Mouse (Mus musculus) intestine, embryonic 14.5 days (tissue): ENCODE measurements at regions not wholly inside any gene's neighbourhood (a gene's known extent, or its start where the extent isn't known, plus 50 kb on each side); places are given as distances from the start of the nearest gene placed in this dataset.

Experiments
- ATAC-seq: fragments of 200-750 bp; cut with Nextera tagmentation; replicated peaks from 2 replicates; pipeline ENCODE4 v1.8.0; 2017; ENCODE audit warnings: low read depth, moderate number of reproducible peaks, moderate TSS enrichment, moderate library complexity; ENCODE audit not compliant: low FRiP score, low TSS enrichment
- DNase-seq: peaks from one replicate; pipeline ENCODE4 v3.0.0-alpha.2; 2018; ENCODE audit warnings: low spot score
- H3K27ac ChIP-seq: fragments of 300-500 bp; sonication (generic); 2 replicates; pipeline ENCODE4 v1.5.1; 2014; ENCODE audit warnings: low read depth, mild to moderate bottlenecking, control low read depth
- H3K27me3 ChIP-seq: fragments of 300-500 bp; sonication (generic); replicated peaks from 2 replicates; pipeline ENCODE4 v1.6.1; 2014; ENCODE audit warnings: low read length, control low read depth; ENCODE audit not compliant: control insufficient read depth, insufficient read depth
- H3K36me3 ChIP-seq: fragments of 300-500 bp; sonication (generic); 2 replicates; pipeline ENCODE4 v1.6.1; 2014; ENCODE audit warnings: low read length, control low read depth; ENCODE audit not compliant: control insufficient read depth, insufficient read depth
- H3K4me1 ChIP-seq: fragments of 300-500 bp; sonication (generic); replicated peaks from 2 replicates; pipeline ENCODE4 v1.6.1; 2014; ENCODE audit warnings: low read length, control low read depth, mixed read lengths; ENCODE audit not compliant: control insufficient read depth, insufficient read depth
- H3K4me2 ChIP-seq: fragments of 300-500 bp; sonication (generic); 2 replicates; pipeline ENCODE4 v1.6.1; 2014; ENCODE audit warnings: low read length
- H3K4me3 ChIP-seq: fragments of 300-500 bp; sonication (generic); 2 replicates; pipeline ENCODE4 v1.5.1; 2014; ENCODE audit warnings: low read depth, low read length, control low read depth, mixed read lengths
- H3K9ac ChIP-seq: fragments of 300-500 bp; sonication (generic); 2 replicates; pipeline ENCODE4 v1.6.1; 2014; ENCODE audit warnings: mild to moderate bottlenecking, low read length
- H3K9me3 ChIP-seq: fragments of 300-500 bp; sonication (generic); 2 replicates; pipeline ENCODE4 v1.6.1; 2016; ENCODE audit warnings: low read length, control low read depth; ENCODE audit not compliant: control insufficient read depth
- WGBS: fragments of 180-500 bp; shearing (Covaris S2); extraction: QIAGEN DNeasy Blood & Tissue Kit; methylation state at CpG from one replicate; pipeline ENCODE4 v1.1.7; 2014; 5-methylcytosine and 5-hydroxymethylcytosine counted together

DNA sequence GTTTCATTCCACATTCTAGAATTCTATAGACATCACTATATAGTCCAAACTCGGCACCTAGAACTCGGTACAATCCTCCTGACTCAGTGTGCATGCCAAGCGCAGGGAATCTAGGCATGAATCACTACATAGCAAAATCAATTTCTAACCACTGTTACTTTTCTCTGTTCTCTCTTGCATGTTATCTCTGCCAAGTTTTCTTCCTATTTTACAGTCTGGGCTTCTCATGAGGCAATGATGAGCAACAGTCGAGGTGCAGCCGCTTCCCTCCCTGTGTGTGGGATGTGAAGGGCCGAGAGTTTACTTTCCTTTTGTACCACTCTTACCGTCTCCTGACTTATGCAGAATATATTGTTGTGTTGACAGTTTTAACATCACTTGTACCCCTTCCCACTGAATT is 204.4 kb upstream of the Klf12 start:
- H3K27me3 ChIP-seq = no peaks in the 10 kb centered on the region
- H3K4me2 ChIP-seq = no peak overlapping the region
- no peaks in the 10 kb centered on the region for H3K36me3 ChIP-seq
- WGBS = 81% methylated on average over 7 of the region's 7 CpGs
- ATAC-seq (no peak), DNase-seq (no peak)
- H3K9ac ChIP-seq = no peak overlapping the region
- H3K4me1 ChIP-seq = no peaks in the 10 kb centered on the region
- H3K9me3 ChIP-seq = no peaks in the 10 kb centered on the region
- no peak overlapping the region for H3K27ac ChIP-seq
- no peak overlapping the region for H3K4me3 ChIP-seq

DNA sequence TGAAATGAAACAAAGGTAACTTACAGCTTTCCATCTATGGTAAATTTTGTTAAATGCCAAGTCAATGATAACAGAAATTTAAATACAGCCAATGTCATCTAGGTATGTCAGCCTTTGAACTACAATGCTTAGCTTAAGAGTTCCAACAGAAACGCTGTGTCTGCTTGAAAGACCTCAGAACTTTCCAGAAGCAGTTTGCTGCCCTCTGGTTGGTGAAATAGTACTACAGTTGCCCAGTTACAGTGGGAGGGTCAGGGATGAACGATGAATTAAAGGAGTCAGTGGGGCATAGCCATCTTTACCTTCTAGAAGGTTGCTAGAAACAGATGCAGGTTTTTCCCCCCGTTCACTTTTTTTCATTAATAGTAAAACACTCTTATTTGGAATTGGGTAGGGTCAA is 201.0 kb upstream of the Klf12 start:
- Histone ChIP-seq H3K27ac (no peak overlapping the region), H3K4me1 (no peaks in the 10 kb centered on the region), H3K4me3 (no peak overlapping the region), H3K36me3 (no peaks in the 10 kb centered on the region), H3K9ac (no peak overlapping the region), H3K9me3 (no peaks in the 10 kb centered on the region), H3K27me3 (no peaks in the 10 kb centered on the region), H3K4me2 (no peak overlapping the region)
- no peak for ATAC-seq
- WGBS = 72% methylated on average over 3 of the region's 3 CpGs
- DNase-seq = no peak

DNA sequence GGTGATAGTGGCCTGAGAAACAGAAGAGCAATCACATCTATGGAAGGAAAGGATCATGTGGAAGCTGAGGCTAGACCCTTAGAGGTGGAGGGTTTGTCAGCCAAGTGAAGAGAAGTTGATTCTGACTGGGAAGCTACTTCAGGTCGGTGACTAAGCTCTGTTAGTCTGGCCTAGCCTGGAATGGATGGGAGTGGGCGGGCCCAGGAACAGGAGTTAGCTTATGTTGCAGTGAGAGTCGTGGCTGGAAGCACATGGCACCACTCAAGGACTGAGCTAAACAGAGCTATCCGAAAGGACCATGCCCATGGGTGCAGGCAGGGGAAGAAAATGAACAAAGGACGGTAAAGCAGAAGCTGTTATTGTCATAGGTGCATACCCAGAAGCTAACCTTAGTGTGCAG is 199.6 kb upstream of the Klf12 start:
- no peak overlapping the region for H3K27ac ChIP-seq
- H3K4me3 ChIP-seq = no peak overlapping the region
- no peak for DNase-seq
- 67% methylated on average over 5 of the region's 5 CpGs for WGBS
- no peaks in the 10 kb centered on the region for H3K4me1 ChIP-seq
- H3K4me2 ChIP-seq = no peak overlapping the region
- ATAC-seq = no peak
- no peaks in the 10 kb centered on the region for H3K27me3 ChIP-seq
- no peaks in the 10 kb centered on the region for H3K9me3 ChIP-seq
- H3K36me3 ChIP-seq = no peaks in the 10 kb centered on the region
- H3K9ac ChIP-seq = no peak overlapping the region

DNA sequence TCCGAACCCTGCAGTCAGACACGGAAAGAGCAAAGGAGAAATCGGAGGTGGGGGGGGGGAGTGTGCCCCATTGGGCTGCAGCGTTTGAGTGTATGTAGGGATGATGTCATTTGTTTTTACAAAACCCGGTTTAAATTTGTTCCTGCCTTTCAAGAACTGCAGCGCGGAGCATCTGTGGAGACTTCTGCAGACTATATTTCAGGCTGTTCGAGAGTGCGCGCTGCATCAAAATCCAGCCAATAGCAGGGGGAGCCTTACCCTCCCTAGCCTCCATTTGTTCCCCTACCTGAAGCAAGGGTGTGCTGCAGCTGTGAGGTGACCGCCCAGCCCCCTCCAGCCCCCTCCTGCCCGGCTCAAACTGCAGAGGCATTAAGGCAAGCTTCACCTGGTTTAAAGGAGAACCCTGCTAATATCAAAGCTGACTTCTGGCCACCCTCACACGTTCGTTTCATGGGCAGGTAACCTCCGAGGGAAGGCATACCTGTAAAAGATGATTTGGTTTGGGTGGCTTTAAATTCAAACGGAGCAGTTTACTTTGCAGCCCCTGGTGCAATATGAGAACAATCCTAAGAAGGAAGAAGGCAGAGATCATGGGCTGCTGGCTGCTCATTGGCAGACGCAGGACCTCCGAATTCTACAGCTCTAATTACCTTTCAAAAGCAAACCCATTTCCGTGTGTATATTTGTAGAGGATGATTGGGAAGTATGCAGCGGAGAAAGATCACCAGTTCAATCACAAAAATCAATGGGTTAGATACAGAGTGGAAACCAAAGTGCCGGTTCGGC is 193.3 kb upstream of the Klf12 start:
- Histone ChIP-seq H3K4me3 (peak overlapping the region; percentile 36), H3K27me3 (peaks cover 3% of the 10 kb centered on the region; the same call in 1 of the 2 replicates), H3K4me2 (peak overlapping the region; percentile 79), H3K9me3 (no peaks in the 10 kb centered on the region), H3K9ac (peak overlapping the region; percentile 11; the same call in 1 of the 2 replicates), H3K36me3 (no peaks in the 10 kb centered on the region), H3K27ac (no peak overlapping the region), H3K4me1 (0 out of 2 replicates have a peak, but pooled peaks cover 7% of the 10 kb centered on the region)
- DNase-seq (no peak), ATAC-seq (peak; percentile 74; the same call in 1 of the 2 replicates)
- 10% methylated on average over 22 of the region's 22 CpGs for WGBS

DNA sequence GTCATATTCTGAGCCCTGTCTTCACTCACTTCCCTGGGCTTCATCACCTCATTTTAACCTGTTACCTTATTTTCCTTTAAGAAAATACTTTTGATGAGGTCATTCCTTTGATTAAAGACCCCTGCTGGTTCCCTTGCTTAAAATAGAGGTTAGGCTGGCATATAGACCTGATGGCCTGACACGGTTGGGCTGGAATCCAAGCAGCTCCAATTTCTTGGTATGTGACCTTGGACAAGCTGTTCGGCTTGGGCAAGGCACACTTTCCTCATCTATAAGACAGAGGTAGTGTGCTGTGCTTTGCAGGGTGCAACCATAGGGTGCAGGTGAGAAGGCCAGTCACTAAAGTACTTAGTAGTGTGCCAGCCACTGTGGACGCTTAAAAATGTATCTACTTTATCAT is 183.8 kb upstream of the Klf12 start:
- H3K9ac ChIP-seq = no peak overlapping the region
- no peak overlapping the region for H3K27ac ChIP-seq
- no peaks in the 10 kb centered on the region for H3K36me3 ChIP-seq
- no peak overlapping the region for H3K4me3 ChIP-seq
- 83% methylated on average over 3 of the region's 3 CpGs for WGBS
- DNase-seq (no peak), ATAC-seq (no peak)
- H3K9me3 ChIP-seq = no peaks in the 10 kb centered on the region
- H3K4me1 ChIP-seq = no peaks in the 10 kb centered on the region
- H3K4me2 ChIP-seq = no peak overlapping the region
- H3K27me3 ChIP-seq = no peaks in the 10 kb centered on the region

DNA sequence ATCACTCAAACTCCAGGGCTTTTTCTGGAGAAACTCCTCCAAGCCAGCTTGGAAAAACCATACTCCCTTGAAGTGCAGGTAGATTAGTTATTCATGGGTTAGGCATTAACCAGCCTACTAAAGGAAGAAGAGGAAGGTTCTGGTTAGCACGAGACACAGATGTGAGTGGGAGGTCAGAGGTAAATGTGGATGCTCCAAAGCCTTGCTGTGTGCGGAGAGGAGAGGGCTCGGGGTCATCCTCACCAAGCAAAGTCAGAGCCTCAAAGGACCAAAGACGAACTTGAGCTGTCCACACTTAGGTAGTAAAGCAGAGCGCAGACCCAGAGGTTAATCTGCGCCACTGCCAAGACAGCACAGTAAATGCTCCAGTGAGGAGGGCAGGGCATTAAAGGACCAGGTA is 177.8 kb upstream of the Klf12 start:
- 75% methylated on average over 6 of the region's 6 CpGs for WGBS
- no peak overlapping the region for H3K9ac ChIP-seq
- no peaks in the 10 kb centered on the region for H3K27me3 ChIP-seq
- H3K4me1 ChIP-seq = peaks cover 15% of the 10 kb centered on the region
- H3K4me3 ChIP-seq = no peak overlapping the region
- DNase-seq (no peak), ATAC-seq (no peak)
- H3K36me3 ChIP-seq = no peaks in the 10 kb centered on the region
- no peaks in the 10 kb centered on the region for H3K9me3 ChIP-seq
- H3K27ac ChIP-seq = no peak overlapping the region
- H3K4me2 ChIP-seq = no peak overlapping the region

DNA sequence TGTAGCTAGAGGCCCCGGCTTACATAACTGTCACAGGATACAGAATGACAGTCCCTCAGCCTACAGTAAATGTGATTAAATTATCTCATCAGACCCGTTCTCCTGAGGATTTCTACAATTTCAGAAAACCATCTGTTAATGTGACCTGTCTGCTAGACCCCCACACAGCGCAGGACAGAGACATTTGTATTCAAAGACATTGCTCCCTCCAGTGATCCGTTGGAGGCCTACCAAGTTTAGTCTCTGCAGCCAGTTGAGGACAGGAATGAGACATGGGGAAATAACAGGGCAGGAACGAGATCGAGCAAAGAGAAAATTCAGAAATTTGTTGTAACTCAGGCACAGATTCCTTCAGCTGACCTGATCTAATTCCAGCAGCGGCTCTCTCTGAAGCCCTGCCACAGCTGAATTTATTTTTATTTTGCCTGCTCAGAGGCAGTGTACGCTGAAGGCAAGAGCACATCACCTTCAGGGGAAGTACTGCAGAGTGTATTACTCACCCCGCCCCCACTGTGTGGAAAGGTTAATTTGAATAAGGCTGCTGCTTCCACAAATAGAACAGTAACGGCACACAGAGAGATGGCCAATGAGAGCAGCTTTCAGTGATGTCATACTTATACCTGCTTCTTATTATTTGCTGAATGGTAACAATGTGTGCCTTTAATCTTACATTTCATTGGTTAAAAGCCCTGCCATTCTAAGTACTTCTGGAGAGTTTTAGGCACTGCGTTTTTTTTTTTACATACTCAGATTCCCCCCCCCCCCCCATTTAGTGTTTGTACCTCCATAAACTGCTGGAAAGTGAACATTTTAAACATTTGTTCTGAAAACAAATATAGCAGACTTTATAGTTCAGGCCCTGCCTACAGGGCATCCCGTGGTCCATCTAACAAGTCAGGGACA is 176.9 kb upstream of the Klf12 start:
- no peak overlapping the region for H3K4me2 ChIP-seq
- 45% methylated on average over 12 of the region's 12 CpGs for WGBS
- H3K36me3 ChIP-seq = no peaks in the 10 kb centered on the region
- no peak overlapping the region for H3K4me3 ChIP-seq
- H3K27ac ChIP-seq = no peak overlapping the region
- peaks cover 15% of the 10 kb centered on the region for H3K4me1 ChIP-seq
- ATAC-seq (0 out of 2 replicates have a peak, but pooled peaks have one; percentile 50), DNase-seq (no peak)
- no peak overlapping the region for H3K9ac ChIP-seq
- H3K27me3 ChIP-seq = no peaks in the 10 kb centered on the region
- H3K9me3 ChIP-seq = no peaks in the 10 kb centered on the region

DNA sequence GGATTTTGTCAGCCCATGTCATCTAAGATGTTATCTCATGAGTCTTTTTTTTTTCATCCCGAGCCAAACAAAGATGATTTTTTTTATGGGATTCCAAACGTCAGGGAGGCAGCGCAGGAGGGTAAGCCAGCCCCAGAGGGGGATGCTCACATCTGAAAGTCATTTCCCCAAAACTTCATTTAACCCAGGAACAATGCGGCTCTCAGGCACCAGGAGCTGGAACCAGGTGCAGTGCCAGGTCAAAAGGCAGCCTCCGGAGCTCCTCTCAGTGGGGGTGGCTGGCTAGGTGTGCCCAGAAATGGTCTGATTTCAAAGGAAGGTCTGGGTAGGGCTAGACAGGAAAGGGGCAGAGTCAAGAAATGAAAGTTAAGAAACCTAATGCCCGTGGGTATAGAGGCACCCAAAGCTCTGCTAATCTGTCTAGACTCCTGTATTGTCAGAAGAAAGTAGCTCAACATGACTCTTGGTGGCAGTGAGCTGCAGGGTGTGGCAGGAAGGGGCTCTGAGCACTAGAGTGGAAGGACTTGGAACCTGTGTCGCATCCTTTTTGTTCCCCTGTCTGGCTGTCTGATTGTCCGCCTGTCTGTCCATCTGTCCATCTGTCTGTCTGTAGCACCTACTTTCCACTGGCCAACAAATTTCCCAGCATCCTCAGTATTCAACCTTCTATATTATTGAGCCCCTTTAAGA is 175.3 kb upstream of the Klf12 start:
- no peak for ATAC-seq
- 36% methylated on average over 8 of the region's 8 CpGs for WGBS
- Histone ChIP-seq H3K4me1 (peaks cover 15% of the 10 kb centered on the region), H3K27me3 (no peaks in the 10 kb centered on the region), H3K4me2 (peak overlapping the region; percentile 31), H3K9ac (no peak overlapping the region), H3K36me3 (no peaks in the 10 kb centered on the region), H3K9me3 (no peaks in the 10 kb centered on the region), H3K4me3 (no peak overlapping the region), H3K27ac (no peak overlapping the region)
- no peak for DNase-seq
